Mouse (Mus musculus) liver, embryonic 16.5 days (tissue): ENCODE data around the gene Gabra5. TPM values are rescaled to one million over a fixed set of nuclear protein-coding genes. Genes with fewer than 3 reads are reported as not detected.

Experiments
- ATAC-seq: fragments of 200-750 bp; cut with Nextera tagmentation; 2 replicates; pipeline ENCODE4 v1.8.0; 2017; ENCODE audit warnings: low read depth, mild to moderate bottlenecking, moderate number of reproducible peaks, moderate library complexity
- H3K27ac ChIP-seq: fragments of 300-500 bp; sonication (generic); 2 replicates; pipeline ENCODE4 v1.5.1; 2014; ENCODE audit warnings: mild to moderate bottlenecking, low read length
- H3K27me3 ChIP-seq: fragments of 300-500 bp; sonication (generic); 2 replicates; pipeline ENCODE4 v1.6.1; 2014; ENCODE audit warnings: low read depth, low read length, mixed read lengths; ENCODE audit not compliant: control insufficient read depth, insufficient read depth
- H3K36me3 ChIP-seq: fragments of 300-500 bp; sonication (generic); 2 replicates; pipeline ENCODE4 v1.6.1; 2014; ENCODE audit warnings: mild to moderate bottlenecking; ENCODE audit not compliant: control insufficient read depth, insufficient read depth
- H3K4me1 ChIP-seq: fragments of 300-500 bp; sonication (generic); 2 replicates; pipeline ENCODE4 v1.6.1; 2014; ENCODE audit warnings: low read depth, low read length, mixed read lengths; ENCODE audit not compliant: control insufficient read depth
- H3K4me2 ChIP-seq: fragments of 300-500 bp; sonication (generic); 2 replicates; pipeline ENCODE4 v1.6.1; 2014; ENCODE audit warnings: low read depth, low read length, mixed read lengths
- H3K4me3 ChIP-seq: fragments of 300-500 bp; sonication (generic); 2 replicates; pipeline ENCODE4 v1.5.1; 2014; ENCODE audit warnings: low read depth, mild to moderate bottlenecking, low read length
- H3K9ac ChIP-seq: fragments of 300-500 bp; sonication (generic); 2 replicates; pipeline ENCODE4 v1.6.1; 2014; ENCODE audit warnings: low read depth, low read length
- H3K9me3 ChIP-seq: fragments of 300-500 bp; sonication (generic); replicated peaks from 2 replicates; pipeline ENCODE4 v1.6.1; 2016; ENCODE audit warnings: low read length; ENCODE audit not compliant: control insufficient read depth
- WGBS: fragments of 180-500 bp; shearing (Covaris S2); extraction: QIAGEN DNeasy Blood & Tissue Kit; methylation state at CpG from one replicate; pipeline ENCODE4 v1.1.7; 2014; ENCODE audit not compliant: insufficient replicate concordance; 5-methylcytosine and 5-hydroxymethylcytosine counted together
- polyA plus RNA-seq: library from polyadenylated mRNA; unstranded; fragments of >200 nt; fragmentation: Nextera tagmentation; extraction: Ambion mirVana; gene quantifications from 2 replicates; pipeline ENCODE4 v1.2.1, GENCODE M21; 2015

Gene Gabra5
- polyA plus RNA-seq, 1 experiment from 2014 or later = not detected

DNA sequence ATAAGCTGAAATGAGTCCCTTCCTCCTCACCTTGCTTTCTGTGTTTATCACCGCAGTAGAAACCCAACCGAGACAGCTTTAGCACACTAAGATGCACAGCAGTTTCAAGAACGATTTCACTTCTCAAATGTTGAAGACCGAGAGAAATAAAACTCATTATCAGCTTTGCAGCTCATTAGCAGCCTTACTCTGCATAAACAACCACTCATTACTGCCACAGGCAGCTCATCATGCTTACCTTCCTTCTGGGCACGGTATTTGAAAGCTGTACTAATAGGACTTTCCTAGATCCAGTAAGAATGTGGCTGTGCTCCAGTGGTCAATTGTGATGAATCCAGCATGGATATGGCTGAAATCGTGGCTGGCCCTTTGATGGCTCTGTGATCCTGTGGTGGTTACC, 23.0 kb downstream of the Gabra5 start:
- Histone ChIP-seq H3K9ac (no peak overlapping the region), H3K4me2 (no peak overlapping the region), H3K4me1 (no peaks in the 10 kb centered on the region), H3K27ac (no peak overlapping the region), H3K9me3 (no peaks in the 10 kb centered on the region), H3K4me3 (no peak overlapping the region), H3K27me3 (no peaks in the 10 kb centered on the region), H3K36me3 (no peaks in the 10 kb centered on the region)
- no peak for ATAC-seq
- WGBS = 56% methylated on average over 6 of the region's 6 CpGs

- Histone ChIP-seq H3K9ac (no peak overlapping the region), H3K4me3 (no peak overlapping the region), H3K27me3 (no peaks in the 10 kb centered on the region), H3K9me3 (no peaks in the 10 kb centered on the region), H3K4me1 (no peaks in the 10 kb centered on the region), H3K4me2 (no peak overlapping the region), H3K27ac (no peak overlapping the region), H3K36me3 (no peaks in the 10 kb centered on the region)
- ATAC-seq = no peak
These were observed 27.0 kb downstream of the Gabra5 start for GRCm38 (mm10) chr7:57482896-57483295.

DNA sequence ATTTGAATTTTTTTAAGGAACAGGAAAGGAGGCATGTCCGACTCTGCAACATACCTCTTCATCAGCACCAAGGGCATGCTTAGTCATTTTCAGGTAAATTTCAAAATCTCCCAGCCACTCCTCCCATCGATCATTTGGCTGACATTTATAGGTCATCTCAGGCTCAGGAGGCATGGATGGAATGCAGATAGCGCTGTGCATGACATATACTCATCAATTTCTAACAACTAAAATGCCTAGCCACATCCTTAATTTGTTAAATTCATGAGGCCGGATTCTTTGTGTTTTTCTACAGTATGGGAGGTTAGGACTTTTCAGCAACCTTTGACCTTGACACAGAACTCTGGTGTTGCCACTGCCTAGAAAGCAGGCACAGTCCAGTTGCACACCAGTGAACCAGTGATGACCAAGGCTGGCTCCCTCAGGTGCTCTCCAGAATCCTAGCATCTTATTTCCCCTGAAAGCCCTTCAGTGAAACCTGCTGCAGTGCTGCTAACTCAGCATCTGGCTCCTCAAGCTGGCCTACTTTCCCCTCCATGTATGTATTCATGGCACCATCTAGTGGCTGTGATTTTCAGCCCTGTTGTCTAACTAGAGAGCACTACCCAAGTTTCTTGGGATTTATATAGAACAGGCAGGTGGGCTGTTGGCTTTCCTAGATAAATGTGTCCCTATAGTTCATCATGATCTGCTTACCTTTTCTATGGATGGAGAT, 35.9 kb downstream of the Gabra5 start:
- no peak overlapping the region for H3K4me2 ChIP-seq
- 56% methylated on average over 4 of the region's 4 CpGs for WGBS

GRCm38 (mm10) chr7:57471316-57471715, 38.5 kb downstream of the Gabra5 start:
- Histone ChIP-seq H3K9me3 (no peaks in the 10 kb centered on the region; the same call in 1 of the 2 replicates), H3K27ac (no peak overlapping the region), H3K27me3 (no peaks in the 10 kb centered on the region), H3K4me2 (no peak overlapping the region), H3K36me3 (no peaks in the 10 kb centered on the region), H3K4me3 (no peak overlapping the region), H3K9ac (no peak overlapping the region), H3K4me1 (no peaks in the 10 kb centered on the region)
- no peak for ATAC-seq
- 59% methylated on average over 1 of the region's 1 CpGs for WGBS

More for the DNA sequence above, 35.9 kb downstream of the Gabra5 start:
- Histone ChIP-seq H3K9me3 (no peaks in the 10 kb centered on the region), H3K9ac (no peak overlapping the region), H3K4me1 (no peaks in the 10 kb centered on the region), H3K4me3 (no peak overlapping the region), H3K27ac (no peak overlapping the region), H3K36me3 (no peaks in the 10 kb centered on the region), H3K27me3 (no peaks in the 10 kb centered on the region)
- ATAC-seq = no peak

GRCm38 (mm10) chr7:57460354-57460753, 49.5 kb downstream of the Gabra5 start:
- Histone ChIP-seq H3K27me3 (no peaks in the 10 kb centered on the region), H3K9ac (no peak overlapping the region), H3K4me3 (no peak overlapping the region), H3K36me3 (no peaks in the 10 kb centered on the region), H3K9me3 (no peaks in the 10 kb centered on the region), H3K4me2 (no peak overlapping the region), H3K4me1 (no peaks in the 10 kb centered on the region), H3K27ac (no peak overlapping the region)
- 44% methylated on average over 5 of the region's 5 CpGs for whole genome bisulfite sequencing
- ATAC-seq = no peak

GRCm38 (mm10) chr7:57448239-57448638, 61.6 kb downstream of the Gabra5 start:
- 44% methylated on average over 1 of the region's 1 CpGs for WGBS
- Histone ChIP-seq H3K4me2 (no peak overlapping the region), H3K27me3 (no peaks in the 10 kb centered on the region), H3K27ac (no peak overlapping the region), H3K4me1 (no peaks in the 10 kb centered on the region), H3K36me3 (no peaks in the 10 kb centered on the region), H3K9me3 (no peaks in the 10 kb centered on the region), H3K9ac (no peak overlapping the region), H3K4me3 (no peak overlapping the region)
- ATAC-seq = no peak

DNA sequence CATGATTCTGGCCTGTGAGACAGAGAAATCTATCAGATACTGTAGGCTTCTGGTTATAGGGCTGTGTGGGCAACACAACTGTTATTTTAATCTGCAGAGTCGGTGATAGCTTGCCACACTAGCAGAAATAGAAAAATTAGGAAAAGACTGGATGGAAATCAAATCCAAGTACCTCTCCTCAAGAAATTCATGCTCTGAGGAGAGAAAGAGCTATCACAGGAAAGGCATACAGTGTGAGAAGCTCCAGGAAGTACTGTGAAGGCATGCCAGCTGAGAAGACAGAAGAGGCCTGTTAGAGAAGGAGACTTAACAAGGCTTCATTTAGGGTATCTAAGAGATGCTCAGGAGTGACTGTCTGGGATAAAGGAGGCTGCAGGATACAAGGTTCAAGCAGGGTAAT, 87.2 kb downstream of the Gabra5 start:
- H3K27me3 ChIP-seq = no peaks in the 10 kb centered on the region
- H3K36me3 ChIP-seq = no peaks in the 10 kb centered on the region
- H3K4me3 ChIP-seq = no peak overlapping the region
- H3K9ac ChIP-seq = no peak overlapping the region
- H3K9me3 ChIP-seq = no peaks in the 10 kb centered on the region
- no peaks in the 10 kb centered on the region for H3K4me1 ChIP-seq
- no peak for ATAC-seq
- no peak overlapping the region for H3K27ac ChIP-seq
- no peak overlapping the region for H3K4me2 ChIP-seq
- 61% methylated on average over 1 of the region's 1 CpGs for WGBS

GRCm38 (mm10) chr7:57421044-57421443, 88.8 kb downstream of the Gabra5 start:
- Histone ChIP-seq H3K27ac (no peak overlapping the region), H3K4me2 (no peak overlapping the region), H3K27me3 (no peaks in the 10 kb centered on the region), H3K9ac (no peak overlapping the region), H3K9me3 (no peaks in the 10 kb centered on the region), H3K36me3 (no peaks in the 10 kb centered on the region), H3K4me3 (no peak overlapping the region), H3K4me1 (no peaks in the 10 kb centered on the region)
- no peak for ATAC-seq
- 59% methylated on average over 1 of the region's 1 CpGs for WGBS

- Histone ChIP-seq H3K4me3 (no peak within 1 kb of the TSS), H3K27me3 (no peaks in the 10 kb centered on the region), H3K9me3 (no peaks in the 10 kb centered on the region), H3K4me2 (no peak within 1 kb of the TSS), H3K9ac (no peak within 1 kb of the TSS), H3K4me1 (no peaks in the 10 kb centered on the region), H3K36me3 (no peaks in the 10 kb centered on the region), H3K27ac (no peak within 1 kb of the TSS)
- WGBS = 52% methylated on average over 2 of the region's 2 CpGs
- no peak for ATAC-seq
These were observed 90.5 kb downstream of the Gabra5 start, which contains the start of gene Gabrb3 for GRCm38 (mm10) chr7:57419392-57419791. Gene Gabrb3, plus strand, starts transcription at chr7:57419692.
